Mouse (Mus musculus) mouse trophoblast stem cell (cell line): Measurements from ENCODE around the gene Gimap8.

Experiments used
- in situ Hi-C, 2 experiments: fragments of 300-500 bp; cut with MseI, MboI; formaldehyde crosslinking; loops; 2 replicates in 1 of 2; 3 replicates in 1 of 2; pipeline ENCODE4 v1.15.1; 2025

Gimap8 gene

GRCm38 (mm10) chr6:48702146-48702545 lies 55.1 kb downstream of the Gimap8 start:
- in situ Hi-C loops: no loop called here

DNA sequence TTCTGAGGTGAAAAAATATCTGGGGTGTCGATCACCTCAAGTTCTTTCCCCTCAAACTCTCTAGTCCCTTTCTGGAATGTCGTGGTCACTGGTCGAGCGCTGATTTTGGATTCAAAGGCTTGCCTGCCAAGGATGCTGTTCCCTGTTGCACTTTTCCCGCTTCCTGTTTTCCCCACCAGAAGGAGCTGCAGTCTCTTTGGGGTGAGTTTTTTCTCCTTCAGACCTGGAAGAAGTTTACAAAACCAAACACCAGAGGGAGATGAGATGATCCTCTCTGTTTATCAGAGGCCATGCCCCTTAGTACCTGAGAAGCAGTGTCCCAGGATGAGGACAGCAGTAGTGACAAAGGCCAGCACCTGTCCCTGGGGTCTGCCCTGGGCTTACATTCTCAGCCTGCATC lies 55.6 kb downstream of the Gimap8 start:
- in situ Hi-C loops: no loop called here

DNA sequence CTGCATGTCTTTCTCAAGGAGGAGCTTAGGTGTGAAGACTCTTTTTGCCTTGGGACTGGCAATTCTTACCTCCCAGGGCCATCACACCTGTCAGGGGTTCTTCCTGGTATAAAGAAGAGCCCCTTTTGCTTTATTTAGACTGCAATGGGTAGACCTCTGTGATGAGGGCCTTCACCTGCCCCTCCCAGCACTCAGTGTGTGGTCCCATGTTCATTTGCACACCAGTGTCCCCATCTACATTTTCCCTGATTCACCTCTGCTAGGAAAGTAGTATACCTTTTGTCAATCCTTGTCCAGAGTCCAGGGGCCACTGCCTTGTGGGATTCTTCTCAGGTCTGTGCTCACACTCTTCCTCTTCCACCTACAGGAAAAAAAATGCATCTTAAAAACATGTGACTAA lies 57.1 kb downstream of the Gimap8 start:
- in situ Hi-C loops: no loop called here

DNA sequence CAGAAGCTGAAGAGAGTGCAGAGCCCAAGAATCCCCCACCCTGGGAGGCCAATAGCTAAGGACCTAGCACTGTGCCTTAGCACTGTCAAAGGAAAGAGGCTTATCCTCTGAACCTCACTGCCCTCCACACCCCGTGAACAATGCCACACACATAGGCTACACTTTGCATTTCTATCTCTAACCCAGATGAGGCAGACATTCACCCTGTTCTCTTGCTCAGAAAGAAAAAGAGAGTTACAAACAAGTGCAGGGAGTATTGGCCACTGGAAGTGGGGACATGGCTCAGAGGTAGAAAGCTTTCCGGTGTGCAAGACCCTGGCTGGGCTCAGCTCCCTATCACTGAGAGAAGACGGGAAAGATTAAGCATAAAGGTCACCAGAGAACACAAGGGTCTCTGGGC lies 59.1 kb downstream of the Gimap8 start:
- in situ Hi-C loops: no loop called here
